Mouse (Mus musculus): ENCODE data around the gene Nol8. TPM values are rescaled to one million over a fixed set of nuclear protein-coding genes. Genes with fewer than 3 reads are reported as not detected.

Nol8 gene
- polyA plus RNA-seq, 1 experiment from 2014 or later, result 15.2 TPM

DNA sequence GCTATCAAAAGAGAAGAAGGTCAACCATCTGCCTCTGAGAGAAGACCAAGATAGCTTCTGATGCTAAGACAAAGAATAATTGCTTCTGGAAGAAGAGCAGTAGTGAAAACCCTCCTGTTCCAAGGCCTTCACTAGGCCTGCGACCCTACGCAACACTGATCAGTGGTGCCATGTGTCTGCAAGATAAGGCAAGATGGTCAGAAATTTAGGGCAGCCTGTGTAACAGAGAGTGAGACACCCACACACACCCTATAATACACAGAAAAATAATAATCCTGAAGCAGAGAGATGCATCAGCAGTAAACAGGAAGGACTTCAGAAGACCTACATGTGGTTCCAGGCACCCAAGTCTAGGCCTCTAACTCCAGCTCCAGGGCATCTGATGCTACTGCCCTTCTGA lies 12.9 kb upstream of the Nol8 start:
- H3K27me3 ChIP-seq (ENCODE audit: control insufficient read depth, insufficient read depth, low read depth, low read length), result no peaks in the 10 kb centered on the region
- H3K36me3 ChIP-seq (ENCODE audit: control insufficient read depth, insufficient read depth, low read length), result no peaks in the 10 kb centered on the region
- H3K9me3 ChIP-seq (ENCODE audit: control insufficient read depth, low read length), result no peaks in the 10 kb centered on the region
- no peak overlapping the region for H3K9ac ChIP-seq (ENCODE audit: low read length)
- 98% methylated on average over 2 of the region's 2 CpGs for WGBS
- no peak overlapping the region for H3K4me3 ChIP-seq (ENCODE audit: low read length)
- no peaks in the 10 kb centered on the region for H3K4me1 ChIP-seq (replicated peaks; ENCODE audit: control insufficient read depth, insufficient read depth, low read length)
- no peak overlapping the region for H3K27ac ChIP-seq (ENCODE audit: low read length)
- H3K4me2 ChIP-seq (ENCODE audit: low read depth, low read length), result no peak overlapping the region
- no peak for ATAC-seq (ENCODE audit: low read depth)

DNA sequence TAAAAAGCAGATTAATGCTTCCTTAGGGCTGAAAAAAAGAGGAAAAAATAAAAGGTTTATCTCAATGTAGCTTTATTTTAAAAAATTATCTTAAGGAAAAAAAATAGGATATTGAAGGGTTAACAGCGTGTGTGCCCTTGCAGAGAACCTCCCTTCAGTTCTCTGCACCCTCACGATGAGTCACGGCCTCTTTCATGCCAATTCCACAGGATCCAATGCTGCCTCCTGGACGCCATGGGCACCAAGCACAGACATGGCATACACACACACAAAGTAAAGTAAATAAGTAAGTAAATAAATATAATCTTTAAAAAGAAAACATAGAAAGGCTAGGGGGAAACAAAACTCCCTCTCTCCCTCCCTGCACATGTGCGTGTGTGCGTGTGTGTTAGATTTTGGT lies 10.2 kb upstream of the Nol8 start:
- no peak overlapping the region for H3K27ac ChIP-seq (ENCODE audit: low read length)
- no peaks in the 10 kb centered on the region for H3K36me3 ChIP-seq (ENCODE audit: control insufficient read depth, insufficient read depth, low read length)
- no peak for ATAC-seq (ENCODE audit: low read depth)
- no peak overlapping the region for H3K4me3 ChIP-seq (ENCODE audit: low read length)
- no peaks in the 10 kb centered on the region for H3K4me1 ChIP-seq (replicated peaks; ENCODE audit: control insufficient read depth, insufficient read depth, low read length)
- H3K9me3 ChIP-seq (ENCODE audit: control insufficient read depth, low read length), result no peaks in the 10 kb centered on the region
- 73% methylated on average over 6 of the region's 6 CpGs for WGBS
- H3K27me3 ChIP-seq (ENCODE audit: control insufficient read depth, insufficient read depth, low read depth, low read length), result no peaks in the 10 kb centered on the region
- H3K4me2 ChIP-seq (ENCODE audit: low read depth, low read length), result no peak overlapping the region
- H3K9ac ChIP-seq (ENCODE audit: low read length), result no peak overlapping the region

DNA sequence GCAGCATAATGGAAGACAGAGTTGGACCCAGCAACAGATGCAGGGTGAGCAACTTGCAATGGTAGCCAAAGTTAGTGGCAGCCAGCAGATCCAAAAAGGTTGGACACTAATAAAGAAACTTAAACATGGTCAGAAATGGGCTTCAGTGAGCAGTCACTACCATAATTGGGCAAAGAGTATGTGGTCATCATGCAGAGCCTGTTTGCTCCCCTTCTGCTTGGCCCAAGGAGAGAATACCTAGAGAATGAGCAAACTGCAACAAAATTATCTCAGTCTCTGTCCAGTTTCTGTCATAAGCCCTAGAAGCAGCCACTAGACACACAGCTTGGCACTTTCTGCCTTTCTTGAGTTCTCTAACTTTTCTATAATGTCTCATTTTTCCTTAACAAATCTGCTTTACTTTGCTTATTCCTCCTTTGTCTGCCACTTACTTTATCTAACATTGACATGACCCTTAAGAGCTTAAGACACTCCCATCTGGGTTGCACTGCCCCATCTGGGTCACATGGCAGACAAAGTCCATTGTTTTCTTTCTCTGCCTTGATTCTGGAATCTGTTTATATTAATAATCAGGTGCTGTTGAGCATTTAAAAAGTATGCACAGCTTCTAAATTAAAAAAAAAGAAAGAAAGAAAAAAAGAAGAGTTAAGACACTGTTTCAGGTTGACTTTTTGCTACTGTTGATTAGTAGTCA lies 9.1 kb upstream of the Nol8 start:
- ATAC-seq (ENCODE audit: low read depth), result no peak
- no peak overlapping the region for H3K4me3 ChIP-seq (ENCODE audit: low read length)
- no peak overlapping the region for H3K9ac ChIP-seq (ENCODE audit: low read length)
- H3K27me3 ChIP-seq (ENCODE audit: control insufficient read depth, insufficient read depth, low read depth, low read length), result no peaks in the 10 kb centered on the region
- H3K9me3 ChIP-seq (ENCODE audit: control insufficient read depth, low read length), result no peaks in the 10 kb centered on the region
- H3K4me2 ChIP-seq (ENCODE audit: low read depth, low read length), result no peak overlapping the region
- H3K4me1 ChIP-seq (replicated peaks; ENCODE audit: control insufficient read depth, insufficient read depth, low read length), result no peaks in the 10 kb centered on the region
- no peaks in the 10 kb centered on the region for H3K36me3 ChIP-seq (ENCODE audit: control insufficient read depth, insufficient read depth, low read length)
- no peak overlapping the region for H3K27ac ChIP-seq (ENCODE audit: low read length)

DNA sequence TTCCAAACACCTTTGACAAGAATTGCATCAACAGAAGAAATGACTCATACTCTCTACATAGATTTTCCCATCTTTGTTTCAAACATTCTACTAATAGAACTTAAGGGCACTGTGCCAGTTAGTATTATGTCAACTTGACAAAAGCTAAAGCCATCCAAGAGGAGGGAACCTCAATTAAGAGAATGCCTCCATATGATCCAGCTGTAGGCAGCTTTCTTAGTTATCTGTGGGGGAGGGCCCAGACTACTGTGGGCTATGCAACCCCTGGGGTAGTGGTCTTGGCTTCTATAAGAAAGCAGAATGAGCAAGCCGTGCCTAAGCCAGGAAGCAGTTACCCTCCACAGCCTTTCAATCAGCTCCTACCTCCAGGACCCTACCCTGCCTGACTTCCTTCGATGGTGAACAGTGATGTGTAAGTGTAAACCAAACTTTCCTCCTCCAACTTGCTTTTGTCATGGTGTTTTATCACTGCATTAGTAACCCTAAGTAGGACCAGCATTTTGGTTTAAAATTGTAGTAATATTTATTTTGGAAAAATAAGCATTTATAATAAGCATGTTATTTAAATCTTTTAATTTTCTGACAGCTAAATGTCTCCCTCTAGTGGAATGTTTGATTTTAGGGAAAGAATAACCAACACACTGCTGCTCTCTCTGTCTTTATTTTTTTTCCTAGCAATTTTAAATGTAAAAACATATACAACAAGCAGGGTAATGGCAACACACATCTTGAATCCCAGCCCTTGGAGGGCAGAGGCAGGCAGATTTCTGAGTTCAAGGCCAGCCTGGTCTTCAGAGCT lies 7.9 kb upstream of the Nol8 start:
- Histone ChIP-seq H3K4me1 (replicated peaks; ENCODE audit: control insufficient read depth, insufficient read depth, low read length) (no peaks in the 10 kb centered on the region), H3K9me3 (ENCODE audit: control insufficient read depth, low read length) (no peaks in the 10 kb centered on the region), H3K36me3 (ENCODE audit: control insufficient read depth, insufficient read depth, low read length) (no peaks in the 10 kb centered on the region), H3K4me3 (ENCODE audit: low read length) (no peak overlapping the region), H3K27me3 (ENCODE audit: control insufficient read depth, insufficient read depth, low read depth, low read length) (no peaks in the 10 kb centered on the region), H3K4me2 (ENCODE audit: low read depth, low read length) (no peak overlapping the region), H3K27ac (ENCODE audit: low read length) (peak overlapping the region; percentile 26), H3K9ac (ENCODE audit: low read length) (no peak overlapping the region)
- ATAC-seq (ENCODE audit: low read depth), result peak; percentile 81
- WGBS, result 59% methylated on average over 2 of the region's 2 CpGs

DNA sequence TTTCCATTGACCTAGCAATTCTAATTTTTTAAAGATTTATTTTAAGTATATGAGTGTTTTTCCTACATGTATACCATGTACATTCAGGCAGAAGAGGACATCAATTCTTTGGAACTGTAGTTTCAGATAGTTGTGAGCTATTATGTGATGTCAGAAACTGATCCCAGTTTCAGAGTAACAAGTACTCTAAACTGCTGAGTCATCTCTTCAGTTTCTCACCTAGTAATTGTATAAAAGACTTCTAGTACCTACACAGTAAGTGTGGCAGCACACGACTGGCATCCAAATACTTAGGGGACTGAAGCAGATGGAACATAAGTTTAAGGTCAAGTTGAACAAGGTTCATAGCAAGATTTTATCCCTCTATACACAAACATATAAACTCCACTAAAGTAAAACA lies 6.9 kb upstream of the Nol8 start:
- WGBS, result 75% methylated on average over 1 of the region's 1 CpGs
- H3K27ac ChIP-seq (ENCODE audit: low read length), result no peak overlapping the region
- H3K4me2 ChIP-seq (ENCODE audit: low read depth, low read length), result no peak overlapping the region
- no peaks in the 10 kb centered on the region for H3K9me3 ChIP-seq (ENCODE audit: control insufficient read depth, low read length)
- ATAC-seq (ENCODE audit: low read depth), result no peak
- H3K4me1 ChIP-seq (replicated peaks; ENCODE audit: control insufficient read depth, insufficient read depth, low read length), result no peaks in the 10 kb centered on the region
- H3K4me3 ChIP-seq (ENCODE audit: low read length), result no peak overlapping the region
- no peaks in the 10 kb centered on the region for H3K36me3 ChIP-seq (ENCODE audit: control insufficient read depth, insufficient read depth, low read length)
- H3K9ac ChIP-seq (ENCODE audit: low read length), result no peak overlapping the region
- H3K27me3 ChIP-seq (ENCODE audit: control insufficient read depth, insufficient read depth, low read depth, low read length), result no peaks in the 10 kb centered on the region

DNA sequence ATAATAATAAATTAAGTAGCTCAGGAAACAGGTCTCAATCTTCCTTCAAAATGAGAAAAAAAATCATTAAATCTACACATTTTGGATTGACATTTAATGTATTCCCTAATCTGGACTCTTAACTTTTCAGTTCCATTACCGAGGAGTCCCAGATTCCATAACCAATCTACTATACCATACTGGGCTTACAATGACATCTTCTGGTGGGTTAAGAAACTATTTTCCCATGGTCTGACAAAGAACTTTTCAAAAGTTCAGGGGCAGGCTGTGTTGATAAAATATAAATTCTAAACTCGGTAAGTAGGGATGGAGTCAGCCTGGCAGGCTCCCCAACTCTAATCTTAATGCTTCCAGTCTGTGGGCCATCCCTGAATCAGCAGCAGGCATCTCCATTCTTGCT lies 1.7 kb upstream of the Nol8 start:
- ATAC-seq (ENCODE audit: low read depth), result no peak

DNA sequence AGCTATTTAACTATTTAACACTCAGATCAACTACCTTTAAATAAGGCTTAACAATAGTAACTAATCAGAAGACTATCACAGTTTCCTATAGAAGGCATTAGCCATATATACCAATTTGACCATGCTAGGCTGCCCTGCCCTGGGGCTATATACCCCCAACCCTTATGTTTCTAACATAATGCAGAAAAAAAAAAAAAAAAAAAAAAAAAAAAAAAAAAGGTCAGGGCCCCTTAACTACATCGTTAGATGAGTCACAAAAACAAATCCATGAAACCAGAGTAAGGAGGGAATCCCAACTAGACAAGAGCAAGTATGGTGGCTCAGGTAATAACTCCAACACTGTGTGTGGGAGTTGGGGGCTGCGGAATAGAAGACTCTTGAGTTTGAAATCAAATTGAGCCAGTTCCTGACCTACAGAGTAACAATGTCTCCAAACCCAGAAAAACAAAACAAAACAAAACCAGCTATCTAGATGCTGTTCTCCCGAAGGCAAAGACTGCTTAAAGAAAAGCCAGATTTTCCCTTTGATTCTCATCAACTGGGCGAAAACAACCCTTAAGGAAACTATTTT lies 1.0 kb upstream of the Nol8 start:
- H3K36me3 ChIP-seq (ENCODE audit: control insufficient read depth, insufficient read depth, low read length), result no peaks in the 10 kb centered on the region
- peak overlapping the region; percentile 84 for H3K4me2 ChIP-seq (ENCODE audit: low read depth, low read length)
- peak overlapping the region; percentile 56 for H3K4me3 ChIP-seq (ENCODE audit: low read length)
- H3K27ac ChIP-seq (ENCODE audit: low read length), result no peak overlapping the region; the same call in 1 of the 2 replicates
- no peak for ATAC-seq (ENCODE audit: low read depth)
- H3K9me3 ChIP-seq (ENCODE audit: control insufficient read depth, low read length), result no peaks in the 10 kb centered on the region
- peaks cover 10% of the 10 kb centered on the region for H3K4me1 ChIP-seq (replicated peaks; ENCODE audit: control insufficient read depth, insufficient read depth, low read length)
- H3K27me3 ChIP-seq (ENCODE audit: control insufficient read depth, insufficient read depth, low read depth, low read length), result no peaks in the 10 kb centered on the region
- peak overlapping the region; percentile 77 for H3K9ac ChIP-seq (ENCODE audit: low read length)
- WGBS, result 4% methylated on average over 4 of the region's 4 CpGs

More for the DNA sequence above, 1.7 kb upstream of the Nol8 start:
- Histone ChIP-seq H3K9ac (ENCODE audit: low read length) (0 out of 2 replicates have a peak overlapping the region, but pooled peaks have one; percentile 5), H3K36me3 (ENCODE audit: control insufficient read depth, insufficient read depth, low read length) (no peaks in the 10 kb centered on the region), H3K27ac (ENCODE audit: low read length) (no peak overlapping the region), H3K4me3 (ENCODE audit: low read length) (no peak overlapping the region; the same call in 1 of the 2 replicates), H3K4me2 (ENCODE audit: low read depth, low read length) (peak overlapping the region; percentile 84), H3K4me1 (replicated peaks; ENCODE audit: control insufficient read depth, insufficient read depth, low read length) (peaks cover 10% of the 10 kb centered on the region), H3K27me3 (ENCODE audit: control insufficient read depth, insufficient read depth, low read depth, low read length) (no peaks in the 10 kb centered on the region), H3K9me3 (ENCODE audit: control insufficient read depth, low read length) (no peaks in the 10 kb centered on the region)
- 33% methylated on average over 2 of the region's 2 CpGs for WGBS

DNA sequence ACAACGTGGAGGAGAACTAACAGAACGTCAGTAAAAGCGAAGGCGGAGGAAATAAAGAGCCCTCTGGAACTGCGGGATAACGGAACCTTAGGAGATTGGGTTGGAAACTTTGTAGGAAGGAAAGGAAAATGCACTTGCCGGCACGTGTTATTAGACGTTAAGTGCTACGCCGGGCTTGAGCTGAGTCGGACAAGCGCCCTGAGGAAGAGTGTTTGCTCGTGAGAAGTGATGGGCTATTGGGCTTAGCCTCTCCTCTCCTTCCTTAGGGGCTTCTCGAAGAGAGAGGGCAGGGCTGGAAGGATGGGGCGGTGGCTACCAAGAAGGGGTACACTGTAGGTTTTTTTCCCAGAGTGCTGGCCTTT lies 283 bp downstream of the Nol8 start:
- peak; percentile 78 for ATAC-seq (ENCODE audit: low read depth)
- peak overlapping the region; percentile 29; the same call in 1 of the 2 replicates for H3K27ac ChIP-seq (ENCODE audit: low read length)
- peaks cover 10% of the 10 kb centered on the region for H3K4me1 ChIP-seq (replicated peaks; ENCODE audit: control insufficient read depth, insufficient read depth, low read length)
- peak overlapping the region; percentile 56 for H3K9ac ChIP-seq (ENCODE audit: low read length)
- H3K4me2 ChIP-seq (ENCODE audit: low read depth, low read length), result peak overlapping the region; percentile 84
- H3K27me3 ChIP-seq (ENCODE audit: control insufficient read depth, insufficient read depth, low read depth, low read length), result no peaks in the 10 kb centered on the region
- H3K9me3 ChIP-seq (ENCODE audit: control insufficient read depth, low read length), result no peaks in the 10 kb centered on the region
- peaks cover 2% of the 10 kb centered on the region; the same call in 1 of the 2 replicates for H3K36me3 ChIP-seq (ENCODE audit: control insufficient read depth, insufficient read depth, low read length)
- WGBS, result 0% methylated on average over 16 of the region's 16 CpGs
- H3K4me3 ChIP-seq (ENCODE audit: low read length), result peak overlapping the region; percentile 56

DNA sequence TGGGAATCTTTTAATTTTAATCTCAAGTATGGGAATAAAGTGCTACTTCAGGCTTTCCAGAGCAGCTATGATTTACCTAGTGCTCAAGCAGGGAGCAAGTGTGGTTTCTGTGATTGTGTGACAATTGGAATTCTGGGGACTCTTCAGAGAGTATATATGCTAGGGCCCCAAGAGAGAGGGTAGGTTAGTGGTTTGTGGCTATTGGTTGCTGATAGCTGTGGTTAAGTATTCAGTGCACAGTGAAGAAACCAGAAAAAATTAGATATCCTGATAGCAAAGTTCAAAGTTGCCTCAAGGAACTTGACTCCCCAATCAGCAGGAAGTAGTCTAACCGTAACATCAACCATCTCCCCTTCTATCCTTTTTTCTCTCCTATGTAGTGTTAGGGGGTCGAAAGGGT lies 24.9 kb downstream of the Nol8 start:
- 92% methylated on average over 2 of the region's 2 CpGs for WGBS
- Histone ChIP-seq H3K36me3 (ENCODE audit: control insufficient read depth, insufficient read depth, low read length) (0 out of 2 replicates have a peak, but pooled peaks cover 6% of the 10 kb centered on the region), H3K4me3 (ENCODE audit: low read length) (no peak overlapping the region), H3K9me3 (ENCODE audit: control insufficient read depth, low read length) (no peaks in the 10 kb centered on the region), H3K9ac (ENCODE audit: low read length) (no peak overlapping the region), H3K27ac (ENCODE audit: low read length) (no peak overlapping the region), H3K4me1 (replicated peaks; ENCODE audit: control insufficient read depth, insufficient read depth, low read length) (peaks cover 3% of the 10 kb centered on the region), H3K4me2 (ENCODE audit: low read depth, low read length) (no peak overlapping the region), H3K27me3 (ENCODE audit: control insufficient read depth, insufficient read depth, low read depth, low read length) (no peaks in the 10 kb centered on the region)
- ATAC-seq (ENCODE audit: low read depth), result no peak
